Mouse (Mus musculus): ENCODE measurements around the gene Rnf148. TPM values are rescaled to one million over a fixed set of nuclear protein-coding genes. Genes with fewer than 3 reads are reported as not detected.
A peak's percentile ranks its signal among the peaks of the same experiment; 100 is the strongest.

Gene Rnf148
- total RNA-seq (2021) = not detected
- long read RNA-seq, experiment 1 = 0 reads
- long read RNA-seq, experiment 2 = 0 reads

DNA sequence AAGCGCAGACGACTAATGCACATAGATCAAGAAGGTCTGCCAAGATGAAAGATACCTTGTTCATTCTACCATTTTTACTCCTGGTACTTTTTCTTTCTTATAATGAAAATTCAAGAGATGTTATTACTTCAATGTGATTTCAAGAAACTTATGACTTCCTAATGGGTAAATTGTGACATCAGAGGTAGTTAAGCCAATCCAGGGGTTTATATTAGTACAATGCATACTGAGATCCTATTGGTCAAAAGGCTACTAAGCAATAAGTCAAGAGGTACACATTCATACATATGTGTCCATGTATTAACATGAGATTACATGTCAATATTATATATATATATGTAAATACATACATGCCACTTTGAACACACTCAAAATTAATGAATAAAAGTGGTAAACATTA is at the start of gene Rnf148:
Rnf148 (minus strand) TSS at position 101 of the 400 bp plus-strand sequence.
- TF ChIP-seq CTCF (IDR thresholded peaks at IDR 0.05) = no peak
- intact Hi-C loops (cut with DNase I) = no loop called here

DNA sequence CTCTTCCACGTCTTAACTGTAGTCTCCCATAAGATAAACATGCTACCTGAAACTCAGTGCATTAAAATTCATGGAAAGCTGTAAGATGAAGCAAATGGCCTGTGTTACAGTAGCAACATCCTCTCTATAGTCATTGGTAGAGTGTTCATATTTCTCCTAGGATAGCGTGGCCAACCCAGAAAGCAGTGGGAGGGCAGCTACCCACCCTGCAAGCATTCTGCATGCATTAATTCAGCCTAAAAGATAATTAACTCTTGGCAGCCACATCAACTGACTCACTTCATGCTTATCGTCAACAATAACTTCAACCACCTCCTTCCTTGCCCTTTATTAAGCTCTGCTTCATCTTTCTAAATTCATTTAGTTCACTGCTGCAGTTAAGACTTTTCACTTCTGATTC is 45.9 kb upstream of the Rnf148 start:
- Histone ChIP-seq H3K27ac (no peak overlapping the region), H3K4me3 (no peak overlapping the region)
- intact Hi-C loops (cut with DNase I) = no loop called here
- no peak for TF ChIP-seq CTCF (IDR thresholded peaks at IDR 0.05)
- no peak for DNase-seq

More for the DNA sequence above, at the start of gene Rnf148:
- no peak within 1 kb of the TSS for H3K27ac ChIP-seq
- no peak for DNase-seq
- H3K4me3 ChIP-seq = no peak within 1 kb of the TSS

DNA sequence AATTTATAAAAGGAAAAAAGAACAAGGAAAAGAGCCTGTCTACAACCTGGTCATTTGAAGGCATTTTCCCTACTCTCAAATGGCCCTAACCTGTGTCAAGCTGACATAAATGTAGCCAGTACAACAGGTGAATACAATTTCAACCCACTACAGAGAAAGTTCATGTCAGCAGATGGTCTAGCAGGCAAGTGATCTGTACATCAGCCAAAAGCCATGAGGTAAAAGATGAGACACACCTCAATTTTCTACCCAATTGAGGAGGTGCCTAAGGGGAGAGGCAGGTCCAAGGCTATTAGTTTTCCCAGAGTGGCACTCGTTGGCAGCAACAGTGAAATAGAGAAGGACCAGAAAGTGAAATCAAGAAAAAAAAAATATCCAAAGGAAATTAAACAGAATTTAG is 23.2 kb upstream of the Rnf148 start:
- no peak overlapping the region for H3K4me3 ChIP-seq
- no peak for DNase-seq
- intact Hi-C loops (cut with DNase I) = no loop called here
- TF ChIP-seq CTCF (IDR thresholded peaks at IDR 0.05) = no peak
- H3K27ac ChIP-seq = no peak overlapping the region

DNA sequence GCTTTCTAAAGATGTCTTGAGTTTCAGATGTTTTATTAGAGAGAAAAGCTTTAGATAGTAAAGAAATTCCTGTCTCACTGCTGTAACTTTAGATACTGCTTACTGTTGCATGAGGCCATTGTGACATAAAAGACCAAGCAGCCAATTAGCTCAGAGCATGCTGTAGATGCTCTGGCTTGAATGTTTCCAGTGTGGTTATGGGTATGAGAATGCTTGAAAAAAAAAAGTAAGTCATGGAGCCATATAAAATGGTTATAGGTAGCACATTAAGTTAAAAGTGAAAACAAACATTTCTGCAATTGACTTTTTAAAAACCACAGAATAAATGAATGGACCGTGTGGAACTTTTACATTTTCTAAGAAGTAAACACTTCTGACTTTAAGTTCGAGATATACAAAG is 4.7 kb downstream of the Rnf148 start, which contains the start of gene Rnf133:
Rnf133 (minus strand) TSS at position 101 of the 400 bp plus-strand sequence.
- H3K4me3 ChIP-seq = no peak within 1 kb of the TSS
- no peak for DNase-seq
- no peak for TF ChIP-seq CTCF (IDR thresholded peaks at IDR 0.05)
- no peak within 1 kb of the TSS for H3K27ac ChIP-seq
- intact Hi-C loops (cut with DNase I) = no loop called here

DNA sequence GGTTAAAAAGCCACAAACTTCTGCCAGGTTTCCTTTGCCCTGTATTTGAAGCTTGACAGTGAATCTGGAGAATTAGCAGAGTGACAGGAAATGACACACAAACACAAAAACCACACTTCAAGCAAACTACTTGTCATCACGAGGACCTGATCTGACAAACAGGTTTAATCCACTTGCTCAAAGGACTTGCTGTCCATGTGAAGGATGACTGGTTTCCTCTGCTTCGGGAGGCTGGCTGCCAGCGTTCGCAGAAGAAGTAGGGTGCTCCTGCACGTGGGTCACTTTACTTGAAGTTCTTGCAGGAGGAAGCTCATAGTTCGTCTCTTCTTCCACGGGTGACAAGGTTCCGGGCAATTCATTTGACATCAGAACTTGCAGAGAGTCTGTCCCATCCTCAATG is 6.2 kb downstream of the Rnf148 start:
- intact Hi-C loops (cut with DNase I) = no loop called here

DNA sequence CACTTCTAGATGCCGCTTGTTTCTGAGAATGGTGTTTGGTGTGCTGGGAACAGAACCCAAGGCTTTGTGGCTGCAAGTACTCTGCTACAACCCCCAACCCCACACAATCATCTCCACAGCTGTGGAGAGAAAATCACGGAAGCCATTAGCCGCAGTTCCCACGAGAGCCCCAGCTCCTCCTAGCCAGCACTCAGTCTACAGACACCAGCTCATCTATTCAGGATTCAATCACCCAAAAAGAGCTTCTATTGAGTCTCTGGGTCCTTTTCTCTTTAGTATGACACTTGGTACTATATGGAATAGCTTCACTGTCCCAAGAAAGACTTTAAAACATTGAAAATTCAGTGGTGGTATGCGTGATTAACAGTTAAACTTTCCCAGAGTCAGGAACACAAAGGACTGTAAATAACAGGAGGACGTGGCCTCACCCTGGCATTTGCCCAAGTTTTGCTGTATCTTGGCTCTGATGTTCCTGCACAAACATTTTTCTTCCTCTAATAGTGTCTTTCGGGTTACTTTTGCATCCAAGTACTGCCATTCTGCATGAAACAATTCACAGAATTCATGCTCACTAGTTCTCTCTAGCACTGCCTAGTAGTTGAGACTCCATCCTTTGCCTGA is 7.2 kb downstream of the Rnf148 start:
- intact Hi-C loops (cut with DNase I) = no loop called here
- no peak overlapping the region for H3K27ac ChIP-seq
- DNase-seq = no peak
- TF ChIP-seq CTCF (IDR thresholded peaks at IDR 0.05) = no peak
- H3K4me3 ChIP-seq = no peak overlapping the region

More for the DNA sequence above, 6.2 kb downstream of the Rnf148 start:
- H3K27ac ChIP-seq = no peak overlapping the region
- TF ChIP-seq CTCF (IDR thresholded peaks at IDR 0.05) = no peak
- no peak for DNase-seq
- H3K4me3 ChIP-seq = no peak overlapping the region

DNA sequence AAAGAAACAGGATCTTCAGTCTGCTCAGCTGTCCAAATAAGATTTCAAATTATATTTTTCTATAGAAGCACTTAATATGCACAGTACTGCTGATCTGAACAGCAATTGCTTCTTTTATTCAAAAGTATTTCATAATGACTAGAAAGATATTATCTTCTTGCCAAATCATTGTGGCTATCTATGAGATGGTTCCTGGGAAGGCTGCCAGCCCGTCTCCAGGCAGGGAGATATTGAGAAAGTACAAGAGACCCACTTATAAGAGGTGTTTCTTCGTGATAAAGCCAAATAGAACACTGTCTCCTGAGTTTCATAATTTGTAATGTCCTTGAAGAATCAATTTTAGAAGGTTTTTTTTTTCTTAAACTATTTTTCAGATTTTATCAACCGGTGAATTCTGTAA is 17.9 kb downstream of the Rnf148 start:
- Histone ChIP-seq H3K27ac (no peak overlapping the region), H3K4me3 (no peak overlapping the region)
- intact Hi-C loops (cut with DNase I) = no loop called here
- TF ChIP-seq CTCF (IDR thresholded peaks at IDR 0.05) = no peak
- DNase-seq = peak; percentile 18

DNA sequence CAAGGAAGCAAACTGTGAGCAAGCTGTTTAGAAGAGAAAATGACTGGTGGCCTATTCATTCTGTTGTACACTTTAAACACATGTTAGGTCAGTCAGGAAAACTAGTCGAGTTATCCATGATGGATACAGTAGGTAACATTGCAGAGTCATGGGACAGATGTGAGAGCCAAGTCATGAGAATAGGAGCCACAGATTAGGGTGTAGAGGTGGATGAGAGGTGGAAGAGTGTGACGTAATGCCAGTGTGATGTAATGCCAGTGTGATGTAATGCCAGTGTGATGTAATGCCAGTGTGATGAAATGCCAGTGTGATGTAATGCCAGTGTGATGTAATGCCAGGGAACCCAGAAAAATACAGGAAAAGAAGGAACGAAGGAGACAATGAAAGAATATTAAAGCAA is 19.7 kb downstream of the Rnf148 start:
- no peak overlapping the region for H3K4me3 ChIP-seq
- H3K27ac ChIP-seq = no peak overlapping the region
- no peak for TF ChIP-seq CTCF (IDR thresholded peaks at IDR 0.05)
- intact Hi-C loops (cut with DNase I) = no loop called here
- no peak for DNase-seq

DNA sequence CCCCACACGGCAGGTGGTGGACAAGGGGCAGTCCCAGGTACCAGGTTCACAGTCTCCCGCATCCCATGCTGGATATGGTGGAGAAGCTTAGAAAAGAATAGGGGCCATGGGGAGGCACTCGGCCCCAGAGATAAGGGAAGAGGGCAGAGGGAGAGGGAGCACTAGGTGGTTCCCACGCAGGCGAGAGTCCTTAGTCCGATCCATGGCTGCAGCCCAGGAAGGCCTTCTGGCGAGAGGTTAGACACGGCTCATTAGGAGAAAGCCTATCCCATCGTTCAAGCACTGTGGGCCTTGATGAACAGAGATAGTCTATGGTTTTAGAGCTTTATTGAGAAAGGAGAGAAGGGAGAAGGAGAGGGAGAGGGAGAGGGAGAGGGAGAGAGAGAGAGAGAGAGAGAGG is 20.9 kb downstream of the Rnf148 start:
- DNase-seq = no peak
- intact Hi-C loops (cut with DNase I) = no loop called here
- Histone ChIP-seq H3K4me3 (no peak overlapping the region), H3K27ac (no peak overlapping the region)
- no peak for TF ChIP-seq CTCF (IDR thresholded peaks at IDR 0.05)

DNA sequence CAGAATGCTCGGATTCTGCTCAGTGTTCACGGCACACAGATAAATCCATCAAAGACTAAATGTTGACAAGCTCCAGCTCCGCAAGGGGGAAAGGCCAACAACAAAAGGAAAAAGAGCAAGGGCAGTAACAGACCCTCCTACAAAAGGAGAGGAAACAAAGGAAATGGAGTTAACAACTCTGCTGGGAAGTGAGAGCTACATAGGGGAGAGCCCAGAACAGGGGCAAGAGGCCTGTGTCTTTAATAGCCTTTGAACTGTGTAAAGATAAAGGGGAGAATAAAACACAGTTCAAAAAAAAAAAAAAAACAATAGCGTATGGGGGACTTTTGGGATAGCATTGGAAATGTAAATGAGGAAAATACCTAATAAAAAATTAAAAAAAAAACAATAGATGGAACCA is 24.5 kb downstream of the Rnf148 start:
- no peak for TF ChIP-seq CTCF (IDR thresholded peaks at IDR 0.05)
- intact Hi-C loops (cut with DNase I) = no loop called here
- no peak for DNase-seq

More for the DNA sequence above, 24.5 kb downstream of the Rnf148 start:
- Histone ChIP-seq H3K4me3 (no peak overlapping the region), H3K27ac (no peak overlapping the region)

Other genes starting within 250 kb of the Rnf148 start
- gene Rnf133, start 4.8 kb downstream of the Rnf148 start, total RNA-seq (2021) = not detected
- under 1 TPM; 0.15 to 0.22 TPM for gene Cadps2, start 184.3 kb upstream of the Rnf148 start, total RNA-seq (2021)